14 mouse cellular contexts compared by ENCODE assay signal in the genomic region with DNA sequence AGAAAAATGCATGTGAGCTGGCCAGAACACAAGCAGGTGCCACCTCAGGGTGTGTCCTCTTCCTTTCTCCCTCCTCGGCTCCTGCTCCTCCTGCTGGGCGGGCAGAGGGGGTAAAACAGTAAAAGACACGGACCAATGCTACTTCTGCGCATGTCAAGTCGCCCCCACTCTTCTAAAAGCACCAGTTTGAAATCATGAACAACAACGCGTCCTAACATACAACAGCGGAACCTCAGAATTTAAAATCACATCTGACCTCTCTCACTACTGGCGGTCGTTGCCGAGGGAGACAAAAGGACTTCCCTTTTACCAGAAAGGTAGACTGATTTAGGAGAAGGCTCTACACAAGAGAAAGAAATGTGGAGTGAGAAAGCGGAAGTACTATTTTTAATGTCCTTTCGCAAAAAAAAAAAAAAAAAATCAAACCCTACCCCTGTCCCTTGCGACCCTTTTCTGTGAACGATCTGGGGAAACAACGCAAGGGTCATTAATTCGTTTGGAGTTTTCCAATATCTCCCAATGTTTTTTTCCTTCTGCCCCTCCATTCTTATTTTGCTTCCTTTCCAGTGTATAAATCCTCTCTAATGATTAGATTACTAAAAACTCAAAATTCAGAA. TPM values are rescaled to one million over a fixed set of nuclear protein-coding genes. Genes with fewer than 3 reads are reported as not detected.
DNase-seq lines count a peak whose midpoint lies in the region; ATAC-seq and TF ChIP-seq lines count a peak whose summit lies in the region.
"Had no signal": no experiment of that assay in that cellular context is flagged by ENCODE, and none has a peak within 500 bp of the region (broad histone marks: within the 10 kb centered on the region; RNA-seq: fewer than 3 reads in every experiment).

No protein-coding gene starts in this region.

- TF ChIP-seq EP300 in liver, postnatal 0 days (IDR thresholded peaks at IDR 0.05; ENCODE audit: low read depth): no peak

- DNase-seq in heart, adult 11 months: peak; percentile 91
- peak; percentile 72 for DNase-seq in T-cell, adult 2 months (ENCODE audit: low spot score)
- no peak for DNase-seq in liver, postnatal 0 days
- peak; percentile 53 for DNase-seq in thymus, adult 2 months
- no peak for DNase-seq in layer of hippocampus, adult 8-10 months (ENCODE audit: low spot score in 2 of 2)
- no peak for DNase-seq in layer of hippocampus, adult 9-11 months
- no peak for DNase-seq in adrenal gland, postnatal 36 days
- DNase-seq: embryo, embryonic 11 days; right cerebral cortex, adult 18-20 months had no signal

- peaks cover 3% of the 10 kb centered on the region for H3K36me3 ChIP-seq in heart, embryonic 12.5 days
- no peaks in the 10 kb centered on the region for H3K36me3 ChIP-seq in liver, postnatal 0 days (replicated peaks; ENCODE audit: insufficient read depth, low read length)
- H3K36me3 ChIP-seq in thymus, adult 2 months (ENCODE audit: control insufficient read depth, insufficient read depth, low read length): no peaks in the 10 kb centered on the region
- H3K36me3 ChIP-seq: limb, embryonic 12.5 days had no signal

- TF ChIP-seq POLR2A in thymus, adult 2 months (IDR thresholded peaks at IDR 0.05; ENCODE audit: control insufficient read depth, extremely low read depth, insufficient read depth, low read length, poor library complexity): no peak

- no peak overlapping the region for H3K4me2 ChIP-seq in heart, embryonic 12.5 days
- peak overlapping the region; percentile 54 for H3K4me2 ChIP-seq in liver, postnatal 0 days (ENCODE audit: low read depth, low read length)
- H3K4me2 ChIP-seq: heart, embryonic 11.5 days; limb, embryonic 12.5 days had no signal

- TF ChIP-seq CTCF in liver, postnatal 0 days (IDR thresholded peaks at IDR 0.05; ENCODE audit: low read depth): peak; percentile 46
- TF ChIP-seq CTCF in thymus, adult 2 months (IDR thresholded peaks at IDR 0.05; ENCODE audit: borderline replicate concordance, control insufficient read depth, extremely low read depth, insufficient read depth, low read length, poor library complexity): no peak

- no peak for ATAC-seq in heart, embryonic 12.5 days (ENCODE audit: insufficient number of reproducible peaks, low FRiP score)
- no peak for ATAC-seq in liver, postnatal 0 days
- ATAC-seq: forebrain, embryonic 14.5 days had no signal

- peaks cover 27% of the 10 kb centered on the region for H3K4me1 ChIP-seq in heart, embryonic 12.5 days (replicated peaks)
- H3K4me1 ChIP-seq in liver, postnatal 0 days (ENCODE audit: insufficient read depth): peaks cover 21% of the 10 kb centered on the region
- H3K4me1 ChIP-seq in thymus, adult 2 months (replicated peaks; ENCODE audit: control insufficient read depth, insufficient read depth, low read length): peaks cover 46% of the 10 kb centered on the region

- H3K9ac ChIP-seq in heart, embryonic 12.5 days: no peak overlapping the region
- H3K9ac ChIP-seq in liver, postnatal 0 days (replicated peaks): no peak overlapping the region
- H3K9ac ChIP-seq: limb, embryonic 12.5 days had no signal

- 81% methylated on average over 17 of the region's 17 CpGs for WGBS in heart, embryonic 12.5 days
- WGBS in liver, postnatal 0 days (ENCODE audit: insufficient replicate concordance): 37% methylated on average over 17 of the region's 17 CpGs
- WGBS in thymus, adult 2 months: 8% methylated on average over 17 of the region's 17 CpGs

- H3K27ac ChIP-seq in heart, embryonic 12.5 days (ENCODE audit: poor library complexity, severe bottlenecking): no peak overlapping the region
- H3K27ac ChIP-seq in liver, postnatal 0 days (ENCODE audit: low read depth): no peak overlapping the region
- peak overlapping the region; percentile 44; the same call in 1 of the 2 replicates for H3K27ac ChIP-seq in thymus, adult 2 months (ENCODE audit: control insufficient read depth, insufficient read depth, low read length)
- H3K27ac ChIP-seq: kidney, postnatal 0 days; limb, embryonic 12.5 days had no signal

- H3K27me3 ChIP-seq in heart, embryonic 12.5 days (replicated peaks): no peaks in the 10 kb centered on the region
- H3K27me3 ChIP-seq in liver, postnatal 0 days (ENCODE audit: insufficient read depth, low read length): no peaks in the 10 kb centered on the region
- no peaks in the 10 kb centered on the region for H3K27me3 ChIP-seq in thymus, adult 2 months (ENCODE audit: control insufficient read depth, insufficient read depth, low read length)
- H3K27me3 ChIP-seq: limb, embryonic 12.5 days had no signal

- H3K9me3 ChIP-seq in heart, embryonic 12.5 days (replicated peaks): no peaks in the 10 kb centered on the region
- H3K9me3 ChIP-seq in liver, postnatal 0 days (ENCODE audit: low read length): no peaks in the 10 kb centered on the region
- H3K9me3 ChIP-seq: limb, embryonic 12.5 days had no signal

- no peak overlapping the region for H3K4me3 ChIP-seq in heart, embryonic 12.5 days
- H3K4me3 ChIP-seq in liver, postnatal 0 days (ENCODE audit: low read depth, low read length): 0 out of 2 replicates have a peak overlapping the region, but pooled peaks have one; percentile 21
- H3K4me3 ChIP-seq in thymus, adult 2 months (ENCODE audit: control insufficient read depth, insufficient read depth, low read length): peak overlapping the region; percentile 22; the same call in 1 of the 2 replicates
- H3K4me3 ChIP-seq: limb, embryonic 12.5 days had no signal

RNA-seq across cellular contexts. Expression of gene Nrip1, which starts 7.7 kb away (rescaled TPM):
- 28.5 and 29.6 TPM in 2 replicates for polyA plus RNA-seq in heart, embryonic 12.5 days (2016; fragmentation: Nextera tagmentation; extraction: Ambion mirVana)
- polyA plus RNA-seq in liver, postnatal 0 days (2015; fragmentation: Nextera tagmentation; extraction: Ambion mirVana): 9.6 and 11.2 TPM in 2 replicates
- polyA plus RNA-seq in thymus, adult 2 months (2012; rRNA removed): 23.7 and 44.1 TPM in 2 replicates
- total RNA-seq in layer of hippocampus, adult 8-10 months (2022): 10 to 100 TPM; 49.2 to 56.7 (median 50.9) TPM
- 10 to 100 TPM; 76.2 to 98.8 TPM for total RNA-seq in adrenal gland, postnatal 36 days (2021)

Comparison
In these comparisons a context has a peak if more than half of its experiments do, and no peak if none do; other contexts are left out.
1. DNase-seq: peak in heart, adult 11 months (single experiment), T-cell, adult 2 months (single experiment) and thymus, adult 2 months (single experiment); none in liver, postnatal 0 days (single experiment), layer of hippocampus, adult 8-10 months (0 of 2), layer of hippocampus, adult 9-11 months (single experiment) and adrenal gland, postnatal 36 days (0 of 2).